Mouse (Mus musculus) hindbrain, embryonic 11.5 days (tissue): ENCODE results near the gene Hspa8. TPM values are rescaled to one million over a fixed set of nuclear protein-coding genes. Genes with fewer than 3 reads are reported as not detected.

Experiments
- ATAC-seq: fragments of 200-750 bp; cut with Nextera tagmentation; 2 replicates; pipeline ENCODE4 v1.8.0; 2017; ENCODE audit warnings: mild to moderate bottlenecking, moderate TSS enrichment, moderate library complexity; ENCODE audit not compliant: low FRiP score
- DNase-seq: peaks from one replicate; pipeline ENCODE4 v3.0.0-alpha.2; 2015; ENCODE audit warnings: low spot score
- H3K27ac ChIP-seq: fragments of 300-500 bp; sonication (generic); 2 replicates; pipeline ENCODE4 v1.5.1; 2014; ENCODE audit warnings: mild to moderate bottlenecking, low read depth, low read length
- H3K27me3 ChIP-seq: fragments of 300-500 bp; sonication (generic); 2 replicates; pipeline ENCODE4 v1.6.1; 2014; ENCODE audit warnings: mild to moderate bottlenecking, low read length, moderate library complexity, mixed read lengths; ENCODE audit not compliant: control insufficient read depth, insufficient read depth
- H3K36me3 ChIP-seq: fragments of 300-500 bp; sonication (generic); 2 replicates; pipeline ENCODE4 v1.6.1; 2014; ENCODE audit warnings: mild to moderate bottlenecking, low read length, moderate library complexity, mixed read lengths; ENCODE audit not compliant: control insufficient read depth, insufficient read depth
- H3K4me1 ChIP-seq: fragments of 300-500 bp; sonication (generic); replicated peaks from 2 replicates; pipeline ENCODE4 v1.6.1; 2014; ENCODE audit warnings: low read length, mixed read lengths; ENCODE audit not compliant: control insufficient read depth, insufficient read depth
- H3K4me2 ChIP-seq: fragments of 300-500 bp; sonication (generic); replicated peaks from 2 replicates; pipeline ENCODE4 v1.6.1; 2014; ENCODE audit warnings: mild to moderate bottlenecking, low read depth, low read length
- H3K4me3 ChIP-seq: fragments of 300-500 bp; sonication (generic); 2 replicates; pipeline ENCODE4 v1.5.1; 2014; ENCODE audit warnings: low read depth, low read length
- H3K9ac ChIP-seq: fragments of 300-500 bp; sonication (generic); 2 replicates; pipeline ENCODE4 v1.6.1; 2014; ENCODE audit warnings: low read depth, low read length
- H3K9me3 ChIP-seq: fragments of 300-500 bp; sonication (generic); 2 replicates; pipeline ENCODE4 v1.6.1; 2016; ENCODE audit warnings: low read length; ENCODE audit not compliant: control insufficient read depth
- WGBS: fragments of 180-500 bp; shearing (Covaris S2); extraction: QIAGEN DNeasy Blood & Tissue Kit; methylation state at CpG from one replicate; pipeline ENCODE4 v1.1.7; 2014; 5-methylcytosine and 5-hydroxymethylcytosine counted together
- polyA plus RNA-seq: library from polyadenylated mRNA; unstranded; fragments of >200 nt; fragmentation: Nextera tagmentation; extraction: Ambion mirVana; gene quantifications from 2 replicates; pipeline ENCODE4 v1.2.1, GENCODE M21; 2014

Gene Hspa8
- polyA plus RNA-seq, 1 experiment from 2014 or later = 3,764 TPM

DNA sequence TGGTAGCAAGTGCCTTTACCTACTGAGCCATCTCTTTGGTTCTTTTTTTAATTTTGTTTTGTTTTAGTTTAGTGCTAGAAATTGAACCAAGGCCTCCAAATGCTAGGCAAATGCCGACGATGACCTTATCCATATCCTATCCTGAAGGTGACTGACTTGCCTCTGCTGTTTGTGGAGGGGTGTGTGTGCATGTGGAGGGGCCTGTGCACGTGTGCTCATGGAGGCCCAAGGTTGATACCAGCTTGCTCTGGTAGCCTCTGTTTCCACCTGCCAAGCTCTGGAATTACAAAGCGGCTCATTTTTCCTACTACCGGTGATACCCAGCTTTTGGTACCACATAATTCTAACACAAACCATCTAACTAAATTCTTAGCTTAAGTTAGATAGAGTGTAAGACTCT is 7.2 kb upstream of the Hspa8 start:
- Histone ChIP-seq H3K9ac (no peak overlapping the region), H3K36me3 (no peaks in the 10 kb centered on the region), H3K9me3 (no peaks in the 10 kb centered on the region), H3K27ac (no peak overlapping the region), H3K4me2 (no peak overlapping the region), H3K27me3 (no peaks in the 10 kb centered on the region), H3K4me3 (no peak overlapping the region), H3K4me1 (no peaks in the 10 kb centered on the region)
- 98% methylated on average over 5 of the region's 5 CpGs for WGBS
- DNase-seq = no peak
- ATAC-seq = no peak

DNA sequence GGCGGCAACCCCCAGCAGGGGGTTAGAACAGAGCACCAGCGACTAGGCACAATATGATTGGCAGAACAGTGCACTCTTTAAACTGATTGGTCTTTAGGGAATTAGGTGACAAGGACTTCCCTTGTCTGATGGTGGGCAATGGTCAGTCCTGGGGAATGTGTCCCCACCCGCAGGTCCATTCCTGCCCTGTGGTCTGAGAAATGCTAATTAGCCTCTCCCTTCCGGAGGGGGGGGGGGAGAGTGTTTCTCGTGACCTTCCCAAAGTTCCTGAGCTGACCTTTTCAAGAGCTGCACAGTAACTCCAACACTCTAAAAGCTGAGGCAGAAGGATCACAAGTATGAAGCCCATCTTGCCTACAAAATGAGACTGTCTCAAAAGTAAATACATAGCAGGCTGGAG is 6.5 kb upstream of the Hspa8 start:
- no peak overlapping the region for H3K4me3 ChIP-seq
- no peaks in the 10 kb centered on the region for H3K36me3 ChIP-seq
- WGBS = 13% methylated on average over 5 of the region's 5 CpGs
- no peak for DNase-seq
- H3K27ac ChIP-seq = no peak overlapping the region
- no peak overlapping the region for H3K4me2 ChIP-seq
- no peaks in the 10 kb centered on the region for H3K27me3 ChIP-seq
- no peaks in the 10 kb centered on the region for H3K9me3 ChIP-seq
- no peak overlapping the region for H3K9ac ChIP-seq
- peaks cover 3% of the 10 kb centered on the region; the same call in 1 of the 2 replicates for H3K4me1 ChIP-seq
- no peak for ATAC-seq

DNA sequence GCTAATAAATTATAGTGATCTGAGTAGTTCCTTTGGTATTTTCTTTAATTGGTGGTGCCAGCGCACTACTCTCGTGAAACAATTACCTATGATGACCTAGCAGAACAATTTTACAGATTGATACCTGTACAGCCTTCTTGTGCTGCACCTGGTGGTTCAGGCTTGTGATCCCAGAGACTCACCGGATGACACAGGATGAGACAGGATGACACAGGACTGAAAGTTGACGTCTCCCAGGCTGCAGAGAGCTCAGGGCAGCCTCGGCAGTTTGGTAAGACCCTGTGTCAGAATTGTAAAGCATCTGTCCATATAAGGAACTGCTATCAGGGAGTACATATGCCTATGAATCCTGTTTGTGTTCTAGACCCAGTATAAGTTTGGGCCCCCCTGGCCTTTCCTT is 5.9 kb upstream of the Hspa8 start:
- ATAC-seq (no peak), DNase-seq (no peak)
- Histone ChIP-seq H3K27ac (no peak overlapping the region), H3K27me3 (no peaks in the 10 kb centered on the region), H3K4me1 (peaks cover 3% of the 10 kb centered on the region; the same call in 1 of the 2 replicates), H3K4me3 (no peak overlapping the region), H3K9me3 (no peaks in the 10 kb centered on the region), H3K36me3 (no peaks in the 10 kb centered on the region), H3K4me2 (no peak overlapping the region), H3K9ac (no peak overlapping the region)
- WGBS = 76% methylated on average over 5 of the region's 5 CpGs

DNA sequence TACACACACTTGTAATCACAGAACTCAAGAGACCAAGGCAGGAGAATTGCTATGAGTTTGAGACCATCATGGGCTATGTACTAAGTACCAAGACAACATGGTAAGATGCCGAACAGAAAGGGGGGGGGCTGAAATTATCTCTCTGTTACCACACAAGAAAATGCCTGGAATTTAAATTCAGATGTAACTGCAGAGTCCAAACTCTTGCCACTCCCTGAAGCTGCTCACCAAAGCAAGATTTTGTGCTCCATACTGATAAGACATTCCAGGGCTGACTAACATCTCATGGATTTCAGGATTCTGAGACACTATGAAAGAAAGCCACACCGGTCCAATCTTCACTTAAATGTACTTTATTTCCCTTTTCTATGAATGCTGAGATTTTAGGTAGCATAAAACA is 5.2 kb upstream of the Hspa8 start:
- Histone ChIP-seq H3K4me2 (no peak overlapping the region), H3K4me3 (no peak overlapping the region), H3K4me1 (peaks cover 3% of the 10 kb centered on the region; the same call in 1 of the 2 replicates), H3K9ac (no peak overlapping the region), H3K27ac (no peak overlapping the region), H3K9me3 (no peaks in the 10 kb centered on the region), H3K27me3 (no peaks in the 10 kb centered on the region), H3K36me3 (no peaks in the 10 kb centered on the region)
- no peak for ATAC-seq
- DNase-seq = no peak
- 87% methylated on average over 2 of the region's 2 CpGs for WGBS

DNA sequence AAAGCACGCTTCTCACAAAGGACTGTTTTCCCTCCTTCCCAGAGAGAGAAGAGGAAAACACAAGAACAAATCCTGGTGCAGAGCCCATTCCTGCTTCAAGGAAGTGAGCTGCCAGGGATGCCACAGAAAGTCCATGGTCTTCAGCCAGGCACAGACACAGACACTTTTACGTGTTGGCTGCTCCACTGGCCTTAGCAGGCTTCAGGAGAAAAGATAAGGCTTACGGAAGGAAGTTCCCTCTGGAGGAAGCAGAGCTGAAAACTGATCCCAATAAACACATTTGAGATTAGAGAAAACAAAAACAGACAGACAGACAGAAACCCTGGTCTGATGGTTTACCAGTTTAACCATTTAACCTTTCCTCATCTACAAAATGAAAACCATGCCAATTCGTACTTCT is 4.7 kb upstream of the Hspa8 start:
- H3K4me1 ChIP-seq = peaks cover 3% of the 10 kb centered on the region; the same call in 1 of the 2 replicates
- no peaks in the 10 kb centered on the region for H3K9me3 ChIP-seq
- H3K4me2 ChIP-seq = no peak overlapping the region
- no peak overlapping the region for H3K4me3 ChIP-seq
- H3K27ac ChIP-seq = no peak overlapping the region
- H3K9ac ChIP-seq = no peak overlapping the region
- 80% methylated on average over 4 of the region's 4 CpGs for WGBS
- H3K36me3 ChIP-seq = no peaks in the 10 kb centered on the region
- ATAC-seq (no peak), DNase-seq (no peak)
- no peaks in the 10 kb centered on the region for H3K27me3 ChIP-seq

DNA sequence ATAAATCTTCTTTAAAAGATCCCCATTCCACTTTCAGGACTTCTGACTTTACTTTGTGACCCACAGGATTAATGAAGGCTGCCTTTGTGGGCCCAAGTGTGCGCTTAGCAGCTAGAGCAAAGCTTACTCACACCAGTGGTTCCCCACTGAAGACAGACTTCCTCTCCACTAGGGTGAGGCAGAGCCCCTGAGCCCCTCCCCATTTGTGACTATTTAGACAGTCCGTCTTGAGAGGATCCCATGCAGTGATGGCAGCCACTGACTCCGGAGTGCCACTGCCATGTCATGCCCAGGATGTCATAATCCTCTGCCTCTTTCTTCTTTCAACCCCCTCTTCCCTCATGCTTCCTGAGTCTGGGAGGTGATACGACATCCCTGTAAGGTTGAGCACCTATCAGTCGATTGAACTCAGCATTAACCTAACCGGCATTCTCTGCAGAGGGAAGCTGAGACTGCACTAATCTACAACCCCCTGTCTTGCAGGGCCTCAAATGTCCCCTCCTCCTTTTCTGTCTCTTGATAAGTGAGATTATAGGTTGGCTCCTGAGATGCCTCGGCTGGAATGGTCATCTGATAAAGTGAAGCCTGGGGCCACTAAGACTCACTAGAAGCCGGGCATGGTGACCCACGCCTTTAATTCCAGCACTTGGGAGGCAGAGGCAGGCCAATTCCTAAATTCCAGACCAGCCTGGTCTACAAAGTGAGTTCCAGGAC is 2.4 kb upstream of the Hspa8 start:
- peak overlapping the region; percentile 24; the same call in 1 of the 2 replicates for H3K27ac ChIP-seq
- H3K9me3 ChIP-seq = no peaks in the 10 kb centered on the region
- H3K27me3 ChIP-seq = no peaks in the 10 kb centered on the region
- peaks cover 3% of the 10 kb centered on the region; the same call in 1 of the 2 replicates for H3K4me1 ChIP-seq
- 79% methylated on average over 9 of the region's 9 CpGs for WGBS
- no peak overlapping the region for H3K4me3 ChIP-seq
- H3K4me2 ChIP-seq = no peak overlapping the region
- no peak for DNase-seq
- ATAC-seq = no peak
- no peaks in the 10 kb centered on the region for H3K36me3 ChIP-seq
- no peak overlapping the region for H3K9ac ChIP-seq

DNA sequence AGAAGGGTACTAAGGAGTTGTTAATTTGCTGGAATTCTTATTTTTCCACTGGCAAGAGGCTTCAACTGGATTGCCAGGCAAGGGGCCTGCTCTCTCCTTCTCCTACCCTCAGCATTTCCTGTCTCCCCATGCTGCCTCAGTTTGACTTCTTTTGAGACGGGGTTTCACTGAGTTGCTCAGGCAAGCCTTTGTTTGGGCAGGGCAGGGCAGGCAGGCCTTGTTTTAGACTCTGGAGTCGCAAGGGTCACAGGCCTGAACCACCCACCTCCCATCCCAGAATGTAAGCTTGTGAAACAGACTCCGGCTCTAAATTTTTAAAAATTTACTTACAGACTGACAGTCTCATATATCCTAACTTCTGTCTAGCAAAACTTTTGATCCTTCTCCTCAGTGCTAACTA is 1.7 kb upstream of the Hspa8 start:
- peak; percentile 31 for DNase-seq
- Histone ChIP-seq H3K27me3 (no peaks in the 10 kb centered on the region), H3K4me2 (no peak overlapping the region), H3K9ac (peak overlapping the region; percentile 5; the same call in 1 of the 2 replicates), H3K4me3 (no peak overlapping the region), H3K27ac (peak overlapping the region; percentile 98), H3K4me1 (peaks cover 3% of the 10 kb centered on the region; the same call in 1 of the 2 replicates), H3K36me3 (no peaks in the 10 kb centered on the region), H3K9me3 (no peaks in the 10 kb centered on the region)
- 28% methylated on average over 3 of the region's 3 CpGs for WGBS
- ATAC-seq = no peak

DNA sequence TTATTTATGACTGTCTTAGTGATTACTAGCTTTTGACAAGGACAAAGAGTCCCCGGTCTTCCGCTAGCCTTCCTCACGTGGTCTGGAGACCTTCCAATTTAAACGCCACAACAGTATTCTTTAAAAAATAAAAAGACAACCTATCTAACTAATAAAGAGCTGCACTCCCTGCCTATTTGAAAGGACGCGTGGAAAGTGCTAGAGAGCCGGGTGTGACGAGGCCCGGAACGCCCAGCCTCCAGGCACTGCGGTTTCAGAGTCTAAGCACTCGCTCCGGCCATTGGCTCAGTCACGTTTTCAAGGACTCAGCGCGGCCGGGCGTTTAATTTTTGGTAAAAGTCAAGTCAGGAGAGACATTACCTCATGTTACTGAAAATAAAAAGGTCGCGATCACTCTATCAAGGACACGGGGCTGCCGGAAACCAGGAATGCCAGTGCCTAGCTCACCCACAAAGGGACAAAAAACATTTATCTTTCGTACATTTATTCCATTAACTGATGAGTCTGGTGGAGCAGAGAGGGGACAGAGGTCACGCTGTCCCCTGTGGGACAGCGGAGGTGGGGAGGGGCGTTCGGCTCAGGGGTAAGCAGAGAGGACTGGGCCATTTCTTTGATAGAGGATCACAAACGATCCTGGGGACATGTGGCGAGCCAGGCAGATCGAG is 815 bp upstream of the Hspa8 start:
- peak overlapping the region; percentile 85 for H3K9ac ChIP-seq
- no peaks in the 10 kb centered on the region for H3K36me3 ChIP-seq
- H3K4me2 ChIP-seq = peak overlapping the region; percentile 74
- H3K9me3 ChIP-seq = no peaks in the 10 kb centered on the region
- H3K4me1 ChIP-seq = peaks cover 3% of the 10 kb centered on the region; the same call in 1 of the 2 replicates
- H3K4me3 ChIP-seq = peak overlapping the region; percentile 83
- no peaks in the 10 kb centered on the region for H3K27me3 ChIP-seq
- 3% methylated on average over 30 of the region's 30 CpGs for WGBS
- ATAC-seq (peak; percentile 69), DNase-seq (peak; percentile 79)
- H3K27ac ChIP-seq = peak overlapping the region; percentile 98
